Mouse (Mus musculus) Patski (cell line): ENCODE data around the gene Maats1. TPM values are rescaled to one million over a fixed set of nuclear protein-coding genes. Genes with fewer than 3 reads are reported as not detected.
"Not testable (repeated sequence)": the region's sequence is repeated elsewhere in the genome, so short reads cannot be mapped to it uniquely, and the experiment has no call there.

Source experiments
- ATAC-seq: fragments of 100-300 bp; one replicate; pipeline ENCODE4 v1.8.0; 2021
- CTCF ChIA-PET: fragments of 350-600 bp; sonication (Branson Sonifier 250); formaldehyde crosslinking; loops from one replicate; lab custom pipeline; 2022; ENCODE audit warnings: inconsistent platforms; lab: Charles Lee
- POLR2A ChIA-PET: fragments of 350-600 bp; sonication (Branson Sonifier 250); formaldehyde crosslinking; loops from one replicate; lab custom pipeline; 2022; ENCODE audit warnings: antibody characterized with exemption, inconsistent platforms; lab: Charles Lee
- DNase-seq: peaks from one replicate; pipeline ENCODE4 v3.0.0-alpha.2; 2011; ENCODE audit warnings: low read depth, low spot score
- H3K27me3 ChIP-seq: fragments of 371-371 bp; one replicate; pipeline ENCODE4 v1.5.1; 2021
- CTCF ChIP-seq: fragments of 100-300 bp; IDR thresholded peaks from one replicate; pipeline ENCODE4 v1.5.1; 2021
- in situ Hi-C: fragments of 300-500 bp; cut with MboI; formaldehyde crosslinking; loops from 3 replicates; pipeline ENCODE4 v1.11.1; 2018; ENCODE audit warnings: low pct_unique_long_range_greater_than_20kb, mixed read lengths
- polyA plus RNA-seq: library from polyadenylated mRNA; unstranded; gene quantifications from one replicate; pipeline ENCODE4 v1.2.3, GENCODE M21; 2021

Maats1 gene
- polyA plus RNA-seq, 1 experiment from 2014 or later, result 0.09 TPM

DNA sequence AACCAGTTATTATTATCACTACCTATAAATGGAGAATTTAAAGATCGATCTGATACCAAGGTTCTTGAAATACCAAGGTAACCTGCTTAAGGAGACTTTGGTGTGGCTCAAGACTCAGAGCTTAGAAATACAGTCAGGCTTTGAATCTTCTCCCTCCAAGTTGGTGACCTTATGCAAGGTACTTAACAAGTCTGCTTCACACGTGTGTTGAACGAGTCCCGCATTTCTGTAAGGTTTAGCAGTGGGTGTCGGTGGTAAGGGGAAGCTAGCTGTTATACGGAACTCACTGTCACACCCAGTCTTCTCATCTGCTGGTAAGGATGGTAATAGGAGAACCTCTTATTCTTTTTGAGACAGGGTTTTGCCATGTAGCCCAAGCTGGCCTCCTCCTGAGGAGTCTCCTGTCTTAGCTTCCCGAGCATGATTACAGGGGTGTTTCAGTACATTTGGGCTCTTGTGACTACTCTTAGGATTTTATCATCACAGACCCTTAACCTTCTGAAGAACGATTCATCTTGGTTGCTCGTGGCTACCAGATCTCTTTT, 6.3 kb upstream of the Maats1 start:
- in situ Hi-C loops, result loop anchor here (5.0 kb wide), 2 partner anchors 104 to 159 kb away; partner anchors contain the start of gene Adprh
- no peak for TF ChIP-seq CTCF
- DNase-seq (no peak), ATAC-seq (no peak)
- H3K27me3 ChIP-seq, result no peaks in the 10 kb centered on the region
- ChIA-PET POLR2A (no interaction called here), CTCF (interaction anchor here (1.0 kb wide), 1 partner anchor 18 kb away, joined by 4 read pairs; no protein-coding TSS in a partner anchor)

DNA sequence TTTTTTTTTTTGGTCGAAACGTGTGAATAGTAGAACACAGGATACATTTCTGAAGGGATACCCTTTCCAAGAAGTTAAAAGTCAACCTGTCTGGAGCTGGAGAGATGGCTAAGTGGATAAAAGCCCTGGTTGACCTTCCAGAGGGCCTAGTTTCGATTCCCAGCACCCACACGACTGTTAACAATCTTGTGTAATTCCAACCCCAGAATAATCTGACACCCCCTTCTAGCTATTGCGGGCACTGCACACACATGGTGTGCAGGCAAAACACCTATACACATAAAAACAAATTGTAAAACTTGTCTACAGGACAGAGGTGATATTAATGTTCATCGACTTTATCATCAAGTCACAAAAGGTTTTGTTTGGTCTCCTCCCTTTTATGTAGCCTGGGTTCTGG, 5.6 kb upstream of the Maats1 start:
- CTCF ChIA-PET, result no interaction called here
- no peak for TF ChIP-seq CTCF
- ATAC-seq (no peak), DNase-seq (no peak)
- no peaks in the 10 kb centered on the region for H3K27me3 ChIP-seq
- in situ Hi-C loops, result loop anchor here (5.0 kb wide), 2 partner anchors 105 to 160 kb away; partner anchors contain the start of gene Adprh
- POLR2A ChIA-PET, result no interaction called here

DNA sequence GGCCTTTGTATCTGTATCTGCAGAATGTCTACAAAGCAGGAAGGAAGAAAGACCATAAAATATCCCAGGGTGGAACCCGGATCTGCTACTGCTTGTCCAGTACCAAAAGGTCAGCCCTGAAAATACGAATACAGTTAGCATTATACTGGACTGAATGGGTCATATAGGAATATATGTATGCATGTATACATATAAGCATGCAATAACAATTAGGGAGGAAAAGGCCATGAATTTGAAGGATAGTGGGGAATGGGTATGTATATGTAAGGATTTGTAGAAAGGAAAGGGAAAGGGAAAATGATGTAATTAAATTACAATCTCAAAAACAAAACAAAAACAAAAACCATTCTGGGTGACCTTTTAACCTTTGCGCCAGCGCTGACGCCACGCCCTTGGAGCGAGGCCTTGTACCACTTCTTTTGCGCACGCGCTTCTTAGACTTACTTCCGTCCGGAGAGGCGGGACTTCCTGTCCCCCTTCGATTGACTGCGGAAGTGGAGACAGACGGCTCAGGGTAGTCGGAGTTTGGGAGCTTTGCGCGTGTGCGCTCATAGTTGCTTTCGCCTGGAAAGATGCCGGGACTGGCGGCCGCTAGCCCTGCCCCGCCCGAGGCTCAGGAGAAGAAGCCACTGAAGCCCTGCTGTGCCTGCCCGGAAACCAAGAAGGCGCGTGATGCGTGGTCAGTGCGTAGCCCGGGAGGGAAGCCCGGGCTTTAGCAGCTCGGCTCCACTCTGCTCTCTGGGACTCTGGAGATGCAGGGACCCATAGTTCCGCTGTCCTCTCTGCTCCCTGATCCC, 4.8 kb upstream of the Maats1 start, which contains the start of the genes Cox17 and Gm21987:
Gene Cox17, plus strand, starts transcription at position 463 of the 797 bp plus-strand sequence.
Gene Gm21987, plus strand, starts transcription at position 512 of the 797 bp plus-strand sequence.
- ChIA-PET POLR2A (no interaction called here), CTCF (interaction anchor here (1.2 to 3.9 kb wide), 2 partner anchors 160 to 175 kb away, joined by 3 to 18 read pairs; no protein-coding TSS in a partner anchor)
- no peak for TF ChIP-seq CTCF
- in situ Hi-C loops, result loop anchor here (5.0 kb wide), 2 partner anchors 106 to 161 kb away; partner anchors contain the start of gene Adprh
- H3K27me3 ChIP-seq, result no peaks in the 10 kb centered on the region
- DNase-seq, result peak; percentile 61
- peak; percentile 91 for ATAC-seq

DNA sequence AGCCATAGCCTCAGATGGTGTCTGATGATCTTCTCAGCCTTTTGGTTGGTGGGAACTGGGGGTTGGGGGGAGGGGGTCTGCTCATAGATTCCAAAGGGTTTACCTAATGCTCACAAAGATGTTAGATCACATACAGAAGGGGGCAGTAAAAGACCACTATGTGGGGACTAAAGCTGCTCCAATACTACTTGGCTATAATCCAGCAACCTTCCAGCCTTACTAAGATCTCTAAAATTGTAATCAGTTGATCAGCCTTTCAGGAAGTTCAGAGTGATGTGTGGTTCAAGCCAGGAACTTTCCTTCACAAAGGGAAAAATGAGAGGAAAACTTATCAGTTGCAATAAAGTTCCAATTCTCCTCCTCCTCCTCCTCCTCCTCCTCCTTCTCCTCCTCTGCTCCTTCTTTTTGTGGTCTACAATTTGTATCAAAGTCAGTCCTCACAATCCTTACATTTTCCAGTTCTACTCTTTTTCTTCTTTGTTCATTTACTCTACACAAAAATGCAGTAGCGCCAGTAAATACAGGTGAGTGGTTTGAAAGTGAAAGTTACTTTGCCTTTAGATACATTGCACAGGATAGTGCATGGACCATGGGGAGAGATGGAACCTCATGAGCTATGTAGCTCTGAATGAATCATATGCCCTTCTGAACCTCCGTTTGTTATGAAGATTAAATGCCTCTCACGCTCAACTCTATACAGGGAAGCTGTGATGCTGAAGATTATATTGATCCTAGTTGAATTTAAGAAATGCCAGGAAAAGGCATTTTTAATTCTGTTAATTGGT, 3.2 kb upstream of the Maats1 start:
- TF ChIP-seq CTCF, result peak; percentile 54
- in situ Hi-C loops, result loop anchor here (5.0 kb wide), 2 partner anchors 107 to 162 kb away; partner anchors contain the start of gene Adprh

DNA sequence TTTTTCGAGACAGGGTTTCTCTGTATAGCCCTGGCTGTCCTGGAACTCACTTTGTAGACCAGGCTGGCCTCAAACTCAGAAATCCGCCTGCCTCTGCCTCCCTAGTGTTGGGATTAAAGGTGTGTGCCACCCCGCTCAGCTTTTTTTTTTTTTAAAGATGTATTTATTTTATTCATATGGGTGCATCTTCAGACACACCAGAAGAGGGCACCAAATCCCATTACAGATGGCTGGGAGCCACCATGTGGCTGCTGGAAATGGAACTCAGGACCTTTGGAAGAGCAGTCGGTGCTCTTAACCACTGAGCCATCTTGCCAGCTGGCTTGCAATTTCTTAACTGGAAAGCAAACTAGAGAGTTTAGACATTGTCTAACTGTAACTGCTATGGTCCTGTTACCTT, 3.9 kb downstream of the Maats1 start:
- TF ChIP-seq CTCF, result peak; percentile 31
- DNase-seq, H3K27me3 ChIP-seq, in situ Hi-C loops, ATAC-seq: not testable (repeated sequence)
- POLR2A ChIA-PET, result interaction anchor here (0.7 kb wide), 1 partner anchor 374 kb away, joined by 3 read pairs; no protein-coding TSS in a partner anchor
- CTCF ChIA-PET, result interaction anchor here (0.6 kb wide), 1 partner anchor 120 kb away, joined by 3 read pairs; no protein-coding TSS in a partner anchor

More for the DNA sequence above, 3.2 kb upstream of the Maats1 start:
- no peaks in the 10 kb centered on the region for H3K27me3 ChIP-seq
- POLR2A ChIA-PET, result no interaction called here
- DNase-seq, result peak; percentile 24
- CTCF ChIA-PET, result interaction anchor here (1.2 to 3.9 kb wide), 6 partner anchors 23 to 177 kb away, joined by 3 to 18 read pairs (median 4); partner anchors contain the start of gene Adprh
- ATAC-seq, result no peak

DNA sequence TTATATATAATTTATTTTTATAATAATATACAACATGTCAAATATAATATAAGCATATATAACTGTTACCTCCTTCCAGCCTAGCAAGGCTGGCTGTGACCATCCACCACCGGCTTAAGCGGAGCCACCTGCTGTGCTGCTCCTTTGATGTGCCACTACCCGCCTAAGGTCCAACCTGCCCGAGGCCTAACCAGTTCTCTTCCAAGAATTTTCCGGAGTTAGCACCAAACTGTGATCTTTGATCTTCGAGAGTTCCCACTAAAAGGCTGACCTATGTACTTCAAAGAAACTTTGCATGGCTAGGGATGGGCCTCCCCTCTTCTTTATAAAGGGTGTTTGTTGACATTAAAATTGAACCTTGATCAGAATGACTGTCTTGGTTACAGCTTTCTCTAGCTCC, 7.5 kb downstream of the Maats1 start:
- no peak for DNase-seq
- ChIA-PET CTCF (no interaction called here), POLR2A (no interaction called here)
- no peak for TF ChIP-seq CTCF
- no peaks in the 10 kb centered on the region for H3K27me3 ChIP-seq
- in situ Hi-C loops, result no loop called here
- no peak for ATAC-seq

DNA sequence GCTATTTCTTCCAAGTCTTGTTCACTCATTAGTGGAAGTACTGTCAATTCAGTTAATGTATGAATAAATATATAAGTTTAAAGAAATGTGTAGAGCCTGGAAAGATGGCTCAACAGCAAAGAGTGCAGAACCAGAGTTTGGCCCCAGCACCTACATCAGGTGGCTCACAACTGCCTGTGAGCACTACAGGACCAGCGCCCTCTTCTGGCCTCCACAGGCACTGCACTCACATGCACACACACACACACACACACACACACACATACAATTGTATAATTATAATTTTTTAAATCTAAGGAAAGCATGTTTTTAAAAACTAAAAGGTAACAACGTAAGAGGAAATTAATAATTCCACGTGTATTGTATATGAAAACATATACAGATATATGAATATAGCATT, 12.6 kb downstream of the Maats1 start:
- DNase-seq (no peak), ATAC-seq (no peak)
- TF ChIP-seq CTCF, result peak; percentile 42
- ChIA-PET CTCF (interaction anchor here (0.7 kb wide), 1 partner anchor 185 kb away, joined by 3 read pairs; no protein-coding TSS in a partner anchor), POLR2A (interaction anchor here (0.6 kb wide), 1 partner anchor 194 kb away, joined by 3 read pairs; no protein-coding TSS in a partner anchor)
- H3K27me3 ChIP-seq, result no peaks in the 10 kb centered on the region
- in situ Hi-C loops, result no loop called here

DNA sequence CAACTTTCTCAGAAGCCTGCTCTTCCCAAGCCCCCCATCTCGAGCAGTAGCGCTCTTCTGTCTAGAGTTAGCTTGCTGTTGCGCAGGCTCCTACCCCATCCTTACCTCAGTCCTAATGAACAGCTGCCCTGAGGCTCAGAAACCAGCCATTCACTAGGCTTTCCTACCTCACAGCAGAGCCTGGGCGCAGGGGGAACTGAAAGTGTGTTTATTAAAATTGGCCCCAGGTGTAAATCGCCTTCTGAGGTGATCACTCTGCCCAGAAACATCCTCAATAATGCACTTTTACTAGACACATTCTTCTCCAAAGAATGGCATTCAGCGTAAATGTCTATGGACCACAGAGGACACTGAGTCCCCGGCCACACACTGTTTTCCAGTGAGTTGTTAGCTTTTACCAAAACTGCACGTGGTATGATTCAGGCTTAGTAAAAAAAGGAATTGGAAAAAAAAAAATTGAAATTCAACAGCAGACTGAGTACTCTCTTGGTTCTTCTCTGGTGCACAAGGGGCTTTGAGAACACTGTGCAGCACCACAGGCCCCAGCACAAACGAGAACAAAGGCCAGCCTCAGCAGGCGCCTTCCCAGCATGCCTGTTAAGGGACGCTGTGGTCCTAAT, 15.1 kb downstream of the Maats1 start:
- POLR2A ChIA-PET, result no interaction called here
- DNase-seq (no peak), ATAC-seq (no peak)
- no peaks in the 10 kb centered on the region for H3K27me3 ChIP-seq
- CTCF ChIA-PET, result no interaction called here
- TF ChIP-seq CTCF, result no peak
- in situ Hi-C loops, result no loop called here

DNA sequence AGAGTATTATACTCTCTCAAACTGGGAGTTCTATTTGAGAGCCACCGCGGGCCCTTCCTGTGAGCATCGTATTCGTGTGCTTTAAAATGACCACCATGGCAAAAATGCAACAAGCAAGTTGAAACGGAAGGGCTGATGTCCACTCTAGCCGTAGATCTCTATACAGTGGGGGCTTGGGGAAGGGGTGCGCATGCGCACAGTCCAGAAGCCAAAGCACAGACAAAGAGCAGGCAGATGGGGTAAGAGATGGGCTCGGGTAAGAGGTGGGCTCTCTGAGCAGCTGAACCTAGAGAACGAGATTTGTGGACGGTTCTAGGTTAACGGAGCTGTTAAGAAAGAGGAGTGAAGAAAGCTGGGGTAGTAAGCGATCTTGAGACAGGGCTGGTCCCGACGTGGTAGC, 17.6 kb downstream of the Maats1 start:
- no peak for TF ChIP-seq CTCF
- ChIA-PET CTCF (no interaction called here), POLR2A (no interaction called here)
- no peaks in the 10 kb centered on the region for H3K27me3 ChIP-seq
- ATAC-seq (no peak), DNase-seq (no peak)
- in situ Hi-C loops, result no loop called here
